Mouse (Mus musculus) spleen, adult 2 months (tissue): ENCODE measurements around the gene Cfap157.

Experiments
- CTCF ChIP-seq: fragments of 200-500 bp; IDR thresholded peaks from 2 replicates; pipeline ENCODE4 v1.5.1; 2011; ENCODE audit warnings: mild to moderate bottlenecking, inconsistent platforms; ENCODE audit not compliant: insufficient read depth, insufficient read length, insufficient replicate concordance; ENCODE audit errors: extremely low read depth
- POLR2A ChIP-seq: fragments of 200-500 bp; IDR thresholded peaks from 2 replicates; pipeline ENCODE4 v1.6.1; 2011; ENCODE audit warnings: low read depth, low read length, inconsistent platforms

- no peak for TF ChIP-seq POLR2A
- no peak for TF ChIP-seq CTCF
These were observed 11.7 kb upstream of the Cfap157 start for GRCm38 (mm10) chr2:32795748-32796418.
